Mouse (Mus musculus) CD4-positive, CD25-positive, alpha-beta regulatory T cell, adult 4 months (primary cell): ENCODE data around the gene Ttll5. TPM values are rescaled to one million over a fixed set of nuclear protein-coding genes. Genes with fewer than 3 reads are reported as not detected.
A peak's percentile ranks its signal among the peaks of the same experiment; 100 is the strongest.

Experiments used
- ATAC-seq: one replicate; pipeline ENCODE4 v1.8.0; 2017
- polyA plus RNA-seq, 2 experiments: library from polyadenylated mRNA; unstranded; fragments of 100-300 nt; shearing (Covaris generic); gene quantifications; one replicate each; pipeline ENCODE4 v1.2.1; 2017

Gene Ttll5
- polyA plus RNA-seq, 2 experiments from 2014 or later, result 8.3 to 11.0 TPM

- ATAC-seq, result no peak
Observed at GRCm38 (mm10) chr12:86064796-86065195, 240.3 kb downstream of the Ttll5 start.

GRCm38 (mm10) chr12:86071432-86071831 is 247.0 kb downstream of the Ttll5 start:
- no peak for ATAC-seq

GRCm38 (mm10) chr12:86074681-86075080 is 250.2 kb downstream of the Ttll5 start:
- no peak for ATAC-seq

- ATAC-seq, result no peak
Observed at GRCm38 (mm10) chr12:86075358-86075757, 250.9 kb downstream of the Ttll5 start.

- no peak for ATAC-seq
Observed at GRCm38 (mm10) chr12:86076321-86076901, 252.0 kb downstream of the Ttll5 start.

- ATAC-seq, result no peak
Observed at GRCm38 (mm10) chr12:86077322-86077721, 252.9 kb downstream of the Ttll5 start.

- ATAC-seq, result no peak
Observed at GRCm38 (mm10) chr12:86077736-86078135, 253.3 kb downstream of the Ttll5 start.

GRCm38 (mm10) chr12:86078176-86078552 is 253.7 kb downstream of the Ttll5 start:
- no peak for ATAC-seq

- ATAC-seq, result peak; percentile 63
Observed at GRCm38 (mm10) chr12:86078553-86079201, 254.2 kb downstream of the Ttll5 start, which contains the start of gene Tgfb3. TSS of gene Tgfb3 (minus strand) at chr12:86079041.

- ATAC-seq, result peak; percentile 84
Observed at GRCm38 (mm10) chr12:86079202-86079667, 254.8 kb downstream of the Ttll5 start.

- peak; percentile 38 for ATAC-seq
Observed at GRCm38 (mm10) chr12:86082481-86083012, 258.1 kb downstream of the Ttll5 start, which contains the start of gene Ift43. TSS of gene Ift43 (plus strand) at chr12:86082541.

GRCm38 (mm10) chr12:86085873-86086272 is 261.4 kb downstream of the Ttll5 start:
- ATAC-seq, result no peak

- no peak for ATAC-seq
Observed at GRCm38 (mm10) chr12:86086550-86086949, 262.1 kb downstream of the Ttll5 start.

- no peak for ATAC-seq
Observed at GRCm38 (mm10) chr12:86088042-86088441, 263.6 kb downstream of the Ttll5 start.

- ATAC-seq, result no peak
Observed at GRCm38 (mm10) chr12:86090764-86091163, 266.3 kb downstream of the Ttll5 start.

GRCm38 (mm10) chr12:86091601-86092132 is 267.2 kb downstream of the Ttll5 start:
- no peak for ATAC-seq

- ATAC-seq, result no peak
Observed at GRCm38 (mm10) chr12:86094075-86094474, 269.6 kb downstream of the Ttll5 start.

- ATAC-seq, result no peak
Observed at GRCm38 (mm10) chr12:86095806-86096205, 271.3 kb downstream of the Ttll5 start.

GRCm38 (mm10) chr12:86097781-86098180 is 273.3 kb downstream of the Ttll5 start:
- no peak for ATAC-seq

- ATAC-seq, result no peak
Observed at GRCm38 (mm10) chr12:86100711-86101110, 276.3 kb downstream of the Ttll5 start.

- ATAC-seq, result no peak
Observed at GRCm38 (mm10) chr12:86102686-86103085, 278.2 kb downstream of the Ttll5 start.

- ATAC-seq, result no peak
Observed at GRCm38 (mm10) chr12:86103391-86103790, 278.9 kb downstream of the Ttll5 start.

GRCm38 (mm10) chr12:86103852-86104251 is 279.4 kb downstream of the Ttll5 start:
- ATAC-seq, result no peak

GRCm38 (mm10) chr12:86104297-86104696 is 279.8 kb downstream of the Ttll5 start:
- ATAC-seq, result no peak
